9 mouse cellular contexts compared by ENCODE assay signal in genomic region chr16:46100286-46100685, GRCm38 (mm10). TPM values are rescaled to one million over a fixed set of nuclear protein-coding genes. Genes with fewer than 3 reads are reported as not detected.
A peak's percentile ranks its signal among the peaks of the same experiment; 100 is the strongest.
DNase-seq lines count a peak whose midpoint lies in the region; ATAC-seq lines count a peak whose summit lies in the region.
"Had no signal": no experiment of that assay in that cellular context is flagged by ENCODE, and none has a peak within 500 bp of the region (broad histone marks: within the 10 kb centered on the region; RNA-seq: fewer than 3 reads in every experiment).

No protein-coding gene starts in this region.

- no peak overlapping the region for H3K27ac ChIP-seq in hindbrain, embryonic 11.5 days (ENCODE audit: low read depth, low read length)
- H3K27ac ChIP-seq in hindbrain, embryonic 13.5 days, result no peak overlapping the region
- no peak overlapping the region for H3K27ac ChIP-seq in intestine, embryonic 15.5 days
- H3K27ac ChIP-seq: heart, embryonic 13.5 days had no signal

- no peaks in the 10 kb centered on the region for H3K4me1 ChIP-seq in hindbrain, embryonic 11.5 days (replicated peaks; ENCODE audit: control insufficient read depth, insufficient read depth, low read length)
- H3K4me1 ChIP-seq in hindbrain, embryonic 13.5 days (replicated peaks), result no peaks in the 10 kb centered on the region; the same call in 1 of the 2 replicates
- no peaks in the 10 kb centered on the region for H3K4me1 ChIP-seq in intestine, embryonic 15.5 days (replicated peaks)
- H3K4me1 ChIP-seq: heart, embryonic 13.5 days had no signal

- H3K4me2 ChIP-seq in hindbrain, embryonic 11.5 days (replicated peaks; ENCODE audit: low read depth, low read length), result no peak overlapping the region
- H3K4me2 ChIP-seq in hindbrain, embryonic 13.5 days, result no peak overlapping the region
- no peak overlapping the region for H3K4me2 ChIP-seq in intestine, embryonic 15.5 days (replicated peaks)
- H3K4me2 ChIP-seq: heart, embryonic 13.5 days had no signal

- no peak for ATAC-seq in hindbrain, embryonic 11.5 days (ENCODE audit: low FRiP score)
- ATAC-seq in hindbrain, embryonic 13.5 days (ENCODE audit: low FRiP score), result no peak
- no peak for ATAC-seq in intestine, embryonic 15.5 days

- WGBS in hindbrain, embryonic 11.5 days, result 47% methylated on average over 2 of the region's 2 CpGs
- WGBS in hindbrain, embryonic 13.5 days, result 54% methylated on average over 2 of the region's 2 CpGs
- WGBS in intestine, embryonic 15.5 days, result 63% methylated on average over 2 of the region's 2 CpGs

- no peaks in the 10 kb centered on the region for H3K27me3 ChIP-seq in hindbrain, embryonic 11.5 days (ENCODE audit: control insufficient read depth, insufficient read depth, low read length)
- no peaks in the 10 kb centered on the region for H3K27me3 ChIP-seq in hindbrain, embryonic 13.5 days
- no peaks in the 10 kb centered on the region for H3K27me3 ChIP-seq in intestine, embryonic 15.5 days (replicated peaks)
- H3K27me3 ChIP-seq: heart, embryonic 13.5 days had no signal

- H3K9me3 ChIP-seq in hindbrain, embryonic 11.5 days (ENCODE audit: control insufficient read depth, low read length), result no peaks in the 10 kb centered on the region
- H3K9me3 ChIP-seq in hindbrain, embryonic 13.5 days, result no peaks in the 10 kb centered on the region
- no peaks in the 10 kb centered on the region for H3K9me3 ChIP-seq in intestine, embryonic 15.5 days
- H3K9me3 ChIP-seq: heart, embryonic 13.5 days had no signal

- peak; percentile 2 for DNase-seq in hindbrain, embryonic 11.5 days (ENCODE audit: low spot score)
- DNase-seq in CD4-positive, CD25-positive, alpha-beta regulatory T cell, adult 2 months (ENCODE audit: low read depth, low spot score), result peak; percentile 72
- DNase-seq in brain, adult 2 months (ENCODE audit: low read depth, low spot score), result peak; percentile 59
- peak; percentile 43 for DNase-seq in lung, postnatal 14 days
- DNase-seq in embryo, embryonic 10 days (ENCODE audit: low spot score), result no peak
- no peak for DNase-seq in ovary, postnatal 10 days (ENCODE audit: low spot score)

- no peak overlapping the region for H3K9ac ChIP-seq in hindbrain, embryonic 11.5 days (ENCODE audit: low read depth, low read length)
- no peak overlapping the region for H3K9ac ChIP-seq in hindbrain, embryonic 13.5 days
- H3K9ac ChIP-seq in intestine, embryonic 15.5 days, result no peak overlapping the region
- H3K9ac ChIP-seq: heart, embryonic 13.5 days had no signal

- no peak overlapping the region for H3K4me3 ChIP-seq in hindbrain, embryonic 11.5 days (ENCODE audit: low read depth, low read length)
- no peak overlapping the region for H3K4me3 ChIP-seq in hindbrain, embryonic 13.5 days
- no peak overlapping the region for H3K4me3 ChIP-seq in intestine, embryonic 15.5 days (replicated peaks)
- H3K4me3 ChIP-seq: heart, embryonic 13.5 days had no signal

- H3K36me3 ChIP-seq in hindbrain, embryonic 11.5 days (ENCODE audit: control insufficient read depth, insufficient read depth, low read length), result no peaks in the 10 kb centered on the region
- no peaks in the 10 kb centered on the region for H3K36me3 ChIP-seq in hindbrain, embryonic 13.5 days
- H3K36me3 ChIP-seq in intestine, embryonic 15.5 days, result no peaks in the 10 kb centered on the region
- H3K36me3 ChIP-seq: heart, embryonic 13.5 days had no signal

RNA-seq across cellular contexts. Expression of gene Cd96, which starts 19.8 kb away (rescaled TPM):
- 0.08 TPM in 1 of 2 replicates, not detected in the other for polyA plus RNA-seq in hindbrain, embryonic 11.5 days (2014; fragmentation: Nextera tagmentation; extraction: Ambion mirVana)
- polyA plus RNA-seq in hindbrain, embryonic 13.5 days (2015; fragmentation: Nextera tagmentation; extraction: Ambion mirVana), result 0.09 TPM in 2 replicates
- 0.32 and 0.43 TPM in 2 replicates for polyA plus RNA-seq in intestine, embryonic 15.5 days (2015; fragmentation: Nextera tagmentation; extraction: Ambion mirVana)

RNA-seq across cellular contexts. Expression of gene Gm4737, which starts 54.6 kb away (rescaled TPM):
- polyA plus RNA-seq in hindbrain, embryonic 11.5 days (2014; fragmentation: Nextera tagmentation; extraction: Ambion mirVana), result 2.6 and 2.7 TPM in 2 replicates
- 1.1 and 1.5 TPM in 2 replicates for polyA plus RNA-seq in hindbrain, embryonic 13.5 days (2015; fragmentation: Nextera tagmentation; extraction: Ambion mirVana)
- polyA plus RNA-seq in intestine, embryonic 15.5 days (2015; fragmentation: Nextera tagmentation; extraction: Ambion mirVana), result 4.7 and 5.8 TPM in 2 replicates

Comparison
In these comparisons a context has a peak if more than half of its experiments do, and no peak if none do; other contexts are left out.
1. DNase-seq: peak in hindbrain, embryonic 11.5 days (single experiment), CD4-positive, CD25-positive, alpha-beta regulatory T cell, adult 2 months (single experiment), brain, adult 2 months (single experiment) and lung, postnatal 14 days (single experiment); none in embryo, embryonic 10 days (single experiment) and ovary, postnatal 10 days (single experiment).